Mouse (Mus musculus) hindbrain, embryonic 15.5 days (tissue): ENCODE measurements at regions not wholly inside any gene's neighbourhood (a gene's known extent, or its start where the extent isn't known, plus 50 kb on each side); places are given as distances from the start of the nearest gene placed in this dataset.
A peak's percentile ranks its signal among the peaks of the same experiment; 100 is the strongest.

ENCODE experiments used
- ATAC-seq: fragments of 200-750 bp; cut with Nextera tagmentation; 2 replicates; pipeline ENCODE4 v1.8.0; 2017; ENCODE audit warnings: low read depth, moderate number of reproducible peaks, moderate TSS enrichment; ENCODE audit not compliant: low FRiP score
- H3K27ac ChIP-seq: fragments of 300-500 bp; sonication (generic); replicated peaks from 2 replicates; pipeline ENCODE4 v1.5.1; 2015; ENCODE audit warnings: mild to moderate bottlenecking, inconsistent platforms
- H3K27me3 ChIP-seq: fragments of 300-500 bp; sonication (generic); 2 replicates; pipeline ENCODE4 v1.6.1; 2015; ENCODE audit warnings: control low read depth, inconsistent platforms
- H3K36me3 ChIP-seq: fragments of 300-500 bp; sonication (generic); 2 replicates; pipeline ENCODE4 v1.6.1; 2015; ENCODE audit warnings: control low read depth, inconsistent platforms
- H3K4me1 ChIP-seq: fragments of 300-500 bp; sonication (generic); replicated peaks from 2 replicates; pipeline ENCODE4 v1.6.1; 2015; ENCODE audit warnings: control low read depth, inconsistent platforms
- H3K4me2 ChIP-seq: fragments of 300-500 bp; sonication (generic); 2 replicates; pipeline ENCODE4 v1.6.1; 2015; ENCODE audit warnings: moderate library complexity, mild to moderate bottlenecking, inconsistent platforms
- H3K4me3 ChIP-seq: fragments of 300-500 bp; sonication (generic); 2 replicates; pipeline ENCODE4 v1.5.1; 2015; ENCODE audit warnings: mild to moderate bottlenecking, inconsistent platforms
- H3K9ac ChIP-seq: fragments of 300-500 bp; sonication (generic); 2 replicates; pipeline ENCODE4 v1.6.1; 2015; ENCODE audit warnings: inconsistent platforms
- H3K9me3 ChIP-seq: fragments of 300-500 bp; sonication (generic); 2 replicates; pipeline ENCODE4 v1.6.1; 2016; ENCODE audit warnings: control low read depth, inconsistent platforms
- WGBS: fragments of 180-500 bp; shearing (Covaris S2); methylation state at CpG from one replicate; pipeline ENCODE4 v1.1.7; 2015; 5-methylcytosine and 5-hydroxymethylcytosine counted together

- Histone ChIP-seq H3K9me3 (no peaks in the 10 kb centered on the region), H3K27me3 (no peaks in the 10 kb centered on the region), H3K27ac (0 out of 2 replicates have a peak overlapping the region, but pooled peaks have one; percentile 25), H3K36me3 (no peaks in the 10 kb centered on the region), H3K9ac (no peak overlapping the region), H3K4me3 (no peak overlapping the region), H3K4me1 (peaks cover 6% of the 10 kb centered on the region; the same call in 1 of the 2 replicates), H3K4me2 (no peak overlapping the region)
- 58% methylated on average over 11 of the region's 11 CpGs for WGBS
- ATAC-seq, result no peak
These were observed 56.2 kb upstream of the Gm6993 start for GRCm38 (mm10) chr12:31184217-31184975.

GRCm38 (mm10) chr12:31185177-31185932 lies 55.2 kb upstream of the Gm6993 start:
- Histone ChIP-seq H3K9me3 (no peaks in the 10 kb centered on the region), H3K36me3 (no peaks in the 10 kb centered on the region), H3K27ac (no peak overlapping the region), H3K9ac (no peak overlapping the region), H3K4me1 (peaks cover 6% of the 10 kb centered on the region; the same call in 1 of the 2 replicates), H3K4me3 (no peak overlapping the region), H3K27me3 (no peaks in the 10 kb centered on the region), H3K4me2 (no peak overlapping the region)
- ATAC-seq, result no peak
- 73% methylated on average over 9 of the region's 9 CpGs for WGBS

- Histone ChIP-seq H3K27me3 (no peaks in the 10 kb centered on the region), H3K27ac (no peak overlapping the region), H3K9ac (no peak overlapping the region), H3K36me3 (no peaks in the 10 kb centered on the region), H3K4me3 (no peak overlapping the region), H3K4me2 (no peak overlapping the region), H3K9me3 (no peaks in the 10 kb centered on the region), H3K4me1 (peaks cover 6% of the 10 kb centered on the region; the same call in 1 of the 2 replicates)
- WGBS, result 72% methylated on average over 8 of the region's 8 CpGs
- ATAC-seq, result no peak
These were observed 54.4 kb upstream of the Gm6993 start for GRCm38 (mm10) chr12:31185933-31186845.

DNA sequence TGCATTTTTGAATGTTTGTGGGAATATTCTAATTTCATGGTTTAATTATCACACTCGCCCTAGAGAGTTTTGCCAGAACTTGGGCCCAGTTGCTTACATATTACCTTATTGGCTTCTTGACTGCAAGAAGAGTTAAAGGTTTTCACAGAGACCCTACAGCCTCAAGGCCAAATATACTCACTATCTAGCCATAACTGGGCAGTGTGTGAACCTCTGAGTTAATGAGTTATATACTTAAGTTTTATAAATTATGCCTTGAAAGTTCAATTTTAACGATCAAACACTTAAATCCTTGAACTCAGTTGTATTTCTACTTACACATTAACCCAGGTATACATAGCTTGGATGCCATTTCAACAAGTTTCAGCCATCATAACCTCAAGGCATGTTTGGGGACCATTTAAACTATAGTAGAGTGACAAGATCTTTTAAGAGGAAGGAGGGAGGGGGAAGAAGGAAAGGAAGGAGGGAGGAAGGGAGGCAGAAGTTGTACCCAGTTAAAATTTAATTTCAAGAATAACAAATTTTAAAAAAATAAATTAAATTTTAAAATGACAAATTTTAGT lies 52.5 kb upstream of the Gm6993 start:
- WGBS, result 92% methylated on average over 2 of the region's 2 CpGs
- no peak overlapping the region for H3K27ac ChIP-seq
- H3K4me3 ChIP-seq, result no peak overlapping the region
- ATAC-seq, result no peak
- no peaks in the 10 kb centered on the region for H3K27me3 ChIP-seq
- H3K4me1 ChIP-seq, result peaks cover 13% of the 10 kb centered on the region; the same call in 1 of the 2 replicates
- H3K9ac ChIP-seq, result no peak overlapping the region
- no peaks in the 10 kb centered on the region for H3K36me3 ChIP-seq
- no peaks in the 10 kb centered on the region for H3K9me3 ChIP-seq
- no peak overlapping the region for H3K4me2 ChIP-seq

GRCm38 (mm10) chr12:31190265-31190664 lies 50.3 kb upstream of the Gm6993 start:
- Histone ChIP-seq H3K4me2 (no peak overlapping the region), H3K4me1 (0 out of 2 replicates have a peak, but pooled peaks cover 7% of the 10 kb centered on the region), H3K4me3 (no peak overlapping the region), H3K27me3 (no peaks in the 10 kb centered on the region), H3K27ac (no peak overlapping the region), H3K36me3 (no peaks in the 10 kb centered on the region), H3K9ac (no peak overlapping the region), H3K9me3 (no peaks in the 10 kb centered on the region)
- 92% methylated on average over 4 of the region's 4 CpGs for WGBS
- no peak for ATAC-seq
